Mouse (Mus musculus) forebrain, embryonic 13.5 days (tissue): ENCODE results near the gene Cyp2d22. TPM values are rescaled to one million over a fixed set of nuclear protein-coding genes. Genes with fewer than 3 reads are reported as not detected.
A peak's percentile ranks its signal among the peaks of the same experiment; 100 is the strongest.

Experiments
- ATAC-seq: fragments of 200-750 bp; cut with Nextera tagmentation; 2 replicates; pipeline ENCODE4 v1.8.0; 2017
- H3K27ac ChIP-seq: fragments of 300-500 bp; sonication (generic); 2 replicates; pipeline ENCODE4 v1.5.1; 2015; ENCODE audit warnings: inconsistent platforms, mild to moderate bottlenecking, moderate library complexity
- H3K27me3 ChIP-seq: fragments of 300-500 bp; sonication (generic); 2 replicates; pipeline ENCODE4 v1.6.1; 2015; ENCODE audit warnings: mild to moderate bottlenecking, inconsistent platforms
- H3K36me3 ChIP-seq: fragments of 300-500 bp; sonication (generic); 2 replicates; pipeline ENCODE4 v1.6.1; 2015; ENCODE audit warnings: mild to moderate bottlenecking, inconsistent platforms; ENCODE audit not compliant: poor library complexity, severe bottlenecking
- H3K4me1 ChIP-seq: fragments of 300-500 bp; sonication (generic); 2 replicates; pipeline ENCODE4 v1.6.1; 2015; ENCODE audit warnings: inconsistent platforms
- H3K4me2 ChIP-seq: fragments of 300-500 bp; sonication (generic); 2 replicates; pipeline ENCODE4 v1.6.1; 2015; ENCODE audit warnings: inconsistent platforms, mild to moderate bottlenecking, moderate library complexity
- H3K4me3 ChIP-seq: fragments of 300-500 bp; sonication (generic); 2 replicates; pipeline ENCODE4 v1.5.1; 2015; ENCODE audit warnings: mild to moderate bottlenecking, inconsistent platforms
- H3K9ac ChIP-seq: fragments of 300-500 bp; sonication (generic); 2 replicates; pipeline ENCODE4 v1.6.1; 2015; ENCODE audit warnings: mild to moderate bottlenecking, inconsistent platforms
- H3K9me3 ChIP-seq: fragments of 300-500 bp; sonication (generic); replicated peaks from 2 replicates; pipeline ENCODE4 v1.6.1; 2016; ENCODE audit warnings: inconsistent platforms
- WGBS: fragments of 180-500 bp; shearing (Covaris S2); methylation state at CpG from one replicate; pipeline ENCODE4 v1.1.7; 2015; 5-methylcytosine and 5-hydroxymethylcytosine counted together
- polyA plus RNA-seq: library from polyadenylated mRNA; unstranded; fragments of >200 nt; fragmentation: Nextera tagmentation; extraction: Ambion mirVana; gene quantifications from 2 replicates; pipeline ENCODE4 v1.2.1, GENCODE M21; 2015

The Cyp2d22 gene
- 1.6 and 1.7 TPM in 2 replicates for polyA plus RNA-seq

- no peak within 1 kb of the TSS for H3K27ac ChIP-seq
- ATAC-seq, result peak; percentile 80
- under 1% methylated on average over 17 of the region's 24 CpGs for WGBS
Observed at GRCm38 (mm10) chr15:82379871-82380713, at the start of gene Cyp2d22. TSS of gene Cyp2d22 (minus strand) at chr15:82380260.

DNA sequence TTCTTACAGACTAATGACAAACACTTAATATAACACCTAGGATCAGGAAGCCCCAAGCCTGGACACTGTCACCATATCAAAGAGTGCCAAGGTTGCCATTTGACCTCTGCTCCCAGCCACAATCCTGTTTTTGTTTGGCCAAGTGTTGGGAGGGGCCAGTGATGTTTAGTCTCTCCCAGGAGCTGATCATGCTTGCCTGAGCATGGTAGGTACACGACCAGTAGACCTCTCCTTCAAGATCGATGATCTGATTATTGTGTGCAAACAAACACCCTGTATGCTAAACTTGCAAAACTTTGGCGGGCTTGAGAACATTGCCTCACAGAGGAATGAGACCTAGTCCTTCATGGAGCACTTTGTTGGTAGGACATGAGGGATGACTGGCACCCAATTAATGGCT, 43.4 kb upstream of the Cyp2d22 start:
- no peak overlapping the region for H3K4me2 ChIP-seq
- 84% methylated on average over 3 of the region's 3 CpGs for WGBS
- no peak for ATAC-seq
- no peaks in the 10 kb centered on the region for H3K36me3 ChIP-seq
- H3K4me3 ChIP-seq, result no peak overlapping the region
- H3K4me1 ChIP-seq, result no peaks in the 10 kb centered on the region
- H3K9me3 ChIP-seq, result no peaks in the 10 kb centered on the region
- H3K9ac ChIP-seq, result no peak overlapping the region
- no peak overlapping the region for H3K27ac ChIP-seq
- H3K27me3 ChIP-seq, result no peaks in the 10 kb centered on the region

More at GRCm38 (mm10) chr15:82379871-82380713, at the start of gene Cyp2d22:
- Histone ChIP-seq H3K4me3 (peak within 1 kb of the TSS; percentile 35), H3K27me3 (no peaks in the 10 kb centered on the region), H3K36me3 (no peaks in the 10 kb centered on the region), H3K4me2 (peak within 1 kb of the TSS; percentile 60), H3K9me3 (no peaks in the 10 kb centered on the region), H3K9ac (peak within 1 kb of the TSS; percentile 28), H3K4me1 (peaks cover 29% of the 10 kb centered on the region)

GRCm38 (mm10) chr15:82422935-82423334, 42.9 kb upstream of the Cyp2d22 start:
- Histone ChIP-seq H3K9ac (no peak overlapping the region), H3K4me2 (no peak overlapping the region), H3K9me3 (no peaks in the 10 kb centered on the region), H3K27ac (no peak overlapping the region), H3K36me3 (no peaks in the 10 kb centered on the region), H3K4me3 (no peak overlapping the region), H3K4me1 (no peaks in the 10 kb centered on the region), H3K27me3 (no peaks in the 10 kb centered on the region)
- ATAC-seq, result no peak
- WGBS, result 80% methylated on average over 4 of the region's 4 CpGs

DNA sequence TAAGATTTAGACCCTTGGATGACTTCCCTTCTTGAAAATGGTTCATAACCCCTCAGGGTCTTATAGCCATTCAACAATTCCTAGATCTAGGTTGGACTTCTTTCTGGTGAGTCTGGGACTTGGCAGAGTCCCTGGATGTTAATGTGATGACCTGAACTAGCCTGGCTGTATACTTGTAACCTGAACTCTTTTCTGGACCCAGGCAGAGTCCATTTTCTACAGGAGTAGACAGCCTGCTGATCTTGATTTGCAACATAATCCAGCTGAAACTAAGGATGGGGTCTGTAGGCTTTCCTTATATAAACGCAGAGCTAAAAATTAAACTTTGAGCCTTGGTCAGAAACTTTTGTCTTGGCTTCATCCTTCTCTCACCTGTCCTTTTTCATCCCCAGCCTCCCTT, 38.6 kb upstream of the Cyp2d22 start:
- no peak for ATAC-seq
- Histone ChIP-seq H3K36me3 (no peaks in the 10 kb centered on the region), H3K4me2 (no peak overlapping the region), H3K27ac (no peak overlapping the region), H3K9ac (no peak overlapping the region), H3K4me3 (no peak overlapping the region), H3K27me3 (no peaks in the 10 kb centered on the region), H3K9me3 (no peaks in the 10 kb centered on the region), H3K4me1 (0 out of 2 replicates have a peak, but pooled peaks cover 4% of the 10 kb centered on the region)
- WGBS, result 78% methylated on average over 1 of the region's 1 CpGs

DNA sequence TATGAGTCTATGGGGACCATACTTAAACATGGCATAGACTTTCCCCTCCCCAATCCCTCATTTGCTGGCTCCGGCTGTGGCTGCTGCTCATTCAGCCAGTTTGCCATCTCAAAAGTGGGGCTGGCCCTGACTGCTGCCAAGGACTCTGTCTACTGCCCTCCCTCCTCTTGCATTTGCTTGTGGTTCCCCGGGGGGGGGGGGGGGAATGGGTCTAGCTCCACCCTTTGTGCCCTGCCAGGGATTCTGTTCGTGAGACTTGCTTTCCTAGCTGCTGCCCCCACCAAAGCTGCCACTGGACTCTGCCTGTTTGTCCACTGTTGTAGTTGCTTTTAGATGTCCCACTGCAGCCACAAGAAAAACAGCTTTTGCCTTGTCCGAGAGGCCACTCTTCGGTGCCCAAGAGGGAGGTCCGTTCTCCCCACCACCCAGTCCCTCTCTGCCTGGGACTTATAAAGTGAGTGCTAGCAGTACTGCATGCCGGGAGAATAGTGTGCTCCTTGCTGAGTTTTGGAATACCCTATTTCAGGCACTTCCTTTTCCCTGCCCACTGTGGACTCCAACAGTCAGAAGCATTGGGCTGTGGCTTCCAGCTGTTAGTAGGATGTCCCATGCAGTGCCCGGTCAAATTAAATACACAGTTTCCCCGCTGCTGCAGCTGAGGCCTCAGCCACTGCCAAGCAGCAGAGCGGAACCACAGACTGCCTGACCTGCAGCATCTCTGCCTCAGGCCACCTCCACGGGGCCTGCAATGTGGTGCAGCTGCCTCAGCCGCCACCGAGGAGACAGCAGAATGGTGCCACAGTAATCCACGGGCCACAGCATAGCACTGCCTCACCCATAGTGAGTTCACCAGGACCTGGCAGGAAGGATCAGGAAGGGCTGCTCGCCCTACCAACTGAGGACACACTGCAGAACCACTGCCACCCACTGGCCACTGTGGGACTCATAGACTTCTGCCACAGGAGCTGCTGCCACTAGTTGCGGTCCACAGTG, 37.0 kb upstream of the Cyp2d22 start:
- Histone ChIP-seq H3K4me2 (peak overlapping the region; percentile 8), H3K36me3 (no peaks in the 10 kb centered on the region), H3K9ac (0 out of 2 replicates have a peak overlapping the region, but pooled peaks have one; percentile 30), H3K9me3 (no peaks in the 10 kb centered on the region), H3K4me1 (0 out of 2 replicates have a peak, but pooled peaks cover 4% of the 10 kb centered on the region), H3K4me3 (no peak overlapping the region), H3K27ac (no peak overlapping the region), H3K27me3 (no peaks in the 10 kb centered on the region)
- 28% methylated on average over 16 of the region's 16 CpGs for WGBS
- ATAC-seq, result peak; percentile 72

- Histone ChIP-seq H3K4me2 (no peak overlapping the region), H3K27ac (no peak overlapping the region), H3K36me3 (no peaks in the 10 kb centered on the region), H3K27me3 (no peaks in the 10 kb centered on the region), H3K9me3 (no peaks in the 10 kb centered on the region), H3K4me1 (no peaks in the 10 kb centered on the region), H3K4me3 (no peak overlapping the region), H3K9ac (no peak overlapping the region)
- no peak for ATAC-seq
- WGBS, result 80% methylated on average over 4 of the region's 4 CpGs
Observed at GRCm38 (mm10) chr15:82407536-82407935, 27.5 kb upstream of the Cyp2d22 start.

DNA sequence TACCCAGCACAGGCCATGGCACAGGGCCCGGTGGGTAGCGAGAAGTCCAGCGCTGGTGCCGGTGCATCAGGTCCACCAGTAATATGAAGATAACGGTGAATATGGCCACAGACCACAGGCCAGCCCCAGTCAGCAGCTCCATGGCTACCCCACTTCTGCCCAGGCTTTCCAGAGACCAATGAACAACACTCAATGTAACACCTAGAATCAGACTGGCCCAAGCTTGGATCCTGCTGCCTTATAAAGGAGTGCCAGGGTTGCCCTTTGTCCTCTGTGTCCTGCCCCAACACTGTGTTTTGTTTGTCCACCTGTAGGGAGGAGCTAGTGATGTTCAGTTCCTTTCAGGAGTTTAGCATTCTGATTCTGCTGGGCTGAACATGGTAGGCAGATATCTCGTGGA, 26.9 kb upstream of the Cyp2d22 start, which contains the start of gene Cyp2d10:
Cyp2d10 (minus strand) TSS at position 215 of the 400 bp plus-strand sequence.
- no peak within 1 kb of the TSS for H3K4me3 ChIP-seq
- no peaks in the 10 kb centered on the region for H3K36me3 ChIP-seq
- 93% methylated on average over 6 of the region's 6 CpGs for WGBS
- no peak within 1 kb of the TSS for H3K9ac ChIP-seq
- no peak for ATAC-seq
- no peaks in the 10 kb centered on the region for H3K27me3 ChIP-seq
- H3K4me2 ChIP-seq, result no peak within 1 kb of the TSS
- no peak within 1 kb of the TSS for H3K27ac ChIP-seq
- H3K9me3 ChIP-seq, result no peaks in the 10 kb centered on the region
- no peaks in the 10 kb centered on the region for H3K4me1 ChIP-seq

GRCm38 (mm10) chr15:82404163-82404562, 24.1 kb upstream of the Cyp2d22 start:
- Histone ChIP-seq H3K27ac (no peak overlapping the region), H3K36me3 (no peaks in the 10 kb centered on the region), H3K9ac (no peak overlapping the region), H3K4me3 (no peak overlapping the region), H3K9me3 (no peaks in the 10 kb centered on the region), H3K4me2 (no peak overlapping the region), H3K27me3 (no peaks in the 10 kb centered on the region), H3K4me1 (no peaks in the 10 kb centered on the region)
- no peak for ATAC-seq
- WGBS, result 86% methylated on average over 3 of the region's 3 CpGs

- H3K36me3 ChIP-seq, result no peaks in the 10 kb centered on the region
- no peak overlapping the region for H3K9ac ChIP-seq
- no peak overlapping the region for H3K4me3 ChIP-seq
- H3K4me2 ChIP-seq, result no peak overlapping the region
- ATAC-seq, result no peak
- no peaks in the 10 kb centered on the region for H3K27me3 ChIP-seq
- H3K27ac ChIP-seq, result no peak overlapping the region
- no peaks in the 10 kb centered on the region for H3K9me3 ChIP-seq
- WGBS, result 93% methylated on average over 9 of the region's 9 CpGs
- no peaks in the 10 kb centered on the region for H3K4me1 ChIP-seq
Observed at GRCm38 (mm10) chr15:82403606-82404005, 23.5 kb upstream of the Cyp2d22 start.

- ATAC-seq, result no peak
- Histone ChIP-seq H3K36me3 (no peaks in the 10 kb centered on the region), H3K4me3 (no peak overlapping the region), H3K4me2 (no peak overlapping the region), H3K9me3 (no peaks in the 10 kb centered on the region), H3K4me1 (no peaks in the 10 kb centered on the region), H3K9ac (no peak overlapping the region), H3K27me3 (no peaks in the 10 kb centered on the region), H3K27ac (no peak overlapping the region)
- 85% methylated on average over 6 of the region's 6 CpGs for WGBS
Observed at GRCm38 (mm10) chr15:82402741-82403140, 22.7 kb upstream of the Cyp2d22 start.

- no peak overlapping the region for H3K4me3 ChIP-seq
- ATAC-seq, result no peak
Observed at GRCm38 (mm10) chr15:82402106-82402505, 22.0 kb upstream of the Cyp2d22 start.

GRCm38 (mm10) chr15:82401516-82401915, 21.5 kb upstream of the Cyp2d22 start:
- Histone ChIP-seq H3K9me3 (no peaks in the 10 kb centered on the region), H3K36me3 (no peaks in the 10 kb centered on the region), H3K4me3 (no peak overlapping the region), H3K4me2 (no peak overlapping the region), H3K27ac (no peak overlapping the region), H3K4me1 (no peaks in the 10 kb centered on the region), H3K27me3 (no peaks in the 10 kb centered on the region), H3K9ac (no peak overlapping the region)
- ATAC-seq, result no peak
- 53% methylated on average over 2 of the region's 2 CpGs for WGBS

More at GRCm38 (mm10) chr15:82402106-82402505, 22.0 kb upstream of the Cyp2d22 start:
- no peaks in the 10 kb centered on the region for H3K36me3 ChIP-seq
- H3K27ac ChIP-seq, result no peak overlapping the region
- no peaks in the 10 kb centered on the region for H3K27me3 ChIP-seq
- no peaks in the 10 kb centered on the region for H3K4me1 ChIP-seq
- no peaks in the 10 kb centered on the region for H3K9me3 ChIP-seq
- no peak overlapping the region for H3K9ac ChIP-seq
- no peak overlapping the region for H3K4me2 ChIP-seq
